Mouse (Mus musculus) MEL (cell line): ENCODE measurements around the gene Nmi.

ENCODE experiments used
- CHD1 ChIP-seq: IDR thresholded peaks from 2 replicates; pipeline ENCODE4 v1.6.1; 2012; ENCODE audit warnings: low read depth, mild to moderate bottlenecking, inconsistent platforms, low read length, improper control_type of control experiment
- CTCF ChIP-seq, 3 experiments: IDR thresholded peaks in 2 of 3; conservative IDR thresholded peaks in 1 of 3; 2 replicates each; pipeline ENCODE4 v1.5.1; 2011 to 2012; ENCODE audit warnings: low read length in 3 of 3, low read depth in 2 of 3, mild to moderate bottlenecking in 2 of 3, improper control_type of control experiment in 1 of 3, inconsistent platforms in 1 of 3, mixed read lengths in 1 of 3, moderate library complexity in 1 of 3; ENCODE audit not compliant: control insufficient read depth in 1 of 3, insufficient read depth in 1 of 3, poor library complexity in 1 of 3, severe bottlenecking in 1 of 3
- ELF1 ChIP-seq: IDR thresholded peaks from 2 replicates; pipeline ENCODE4 v1.6.1; 2014; ENCODE audit warnings: low read depth, mild to moderate bottlenecking, inconsistent platforms, low read length, improper control_type of control experiment, moderate library complexity
- GABPA ChIP-seq: IDR thresholded peaks from 2 replicates; pipeline ENCODE4 v1.6.1; 2012; ENCODE audit warnings: low read depth, mild to moderate bottlenecking, inconsistent platforms, low read length, improper control_type of control experiment, moderate library complexity
- GATA1 ChIP-seq: IDR thresholded peaks from 2 replicates; pipeline ENCODE4 v1.6.1; 2011; ENCODE audit warnings: low read depth, low read length, improper control_type of control experiment
- KAT2A ChIP-seq: conservative IDR thresholded peaks from 2 replicates; pipeline ENCODE4 v1.6.1; 2012; ENCODE audit warnings: low read depth, low read length, improper control_type of control experiment, inconsistent platforms
- MXI1 ChIP-seq: IDR thresholded peaks from 2 replicates; pipeline ENCODE4 v1.6.1; 2011; ENCODE audit warnings: mild to moderate bottlenecking, low read depth, low read length, improper control_type of control experiment
- NRF1 ChIP-seq: IDR thresholded peaks from 2 replicates; pipeline ENCODE4 v1.6.1; 2014; ENCODE audit warnings: low read depth, mild to moderate bottlenecking, inconsistent platforms, low read length, improper control_type of control experiment, moderate library complexity; ENCODE audit not compliant: poor library complexity, insufficient read depth, severe bottlenecking
- POLR2A ChIP-seq, 2 experiments: IDR thresholded peaks; 2 replicates each; pipeline ENCODE4 v1.6.1; 2011 to 2012; ENCODE audit warnings: low read length in 2 of 2, mild to moderate bottlenecking in 2 of 2, control low read depth in 1 of 2, improper control_type of control experiment in 1 of 2, low read depth in 1 of 2, moderate library complexity in 1 of 2; ENCODE audit not compliant: control insufficient read depth in 1 of 2, insufficient read depth in 1 of 2, poor library complexity in 1 of 2
- POLR2AphosphoS5 ChIP-seq: IDR thresholded peaks from 2 replicates; pipeline ENCODE4 v1.6.1; 2012; ENCODE audit warnings: low read depth, borderline replicate concordance, mild to moderate bottlenecking, inconsistent platforms, low read length, moderate library complexity, mixed read lengths
- TAL1 ChIP-seq: IDR thresholded peaks from 2 replicates; pipeline ENCODE4 v1.6.1; 2012; ENCODE audit warnings: mild to moderate bottlenecking, inconsistent platforms, low read length, moderate library complexity, mixed read lengths
- UBTF ChIP-seq: IDR thresholded peaks from 2 replicates; pipeline ENCODE4 v1.6.1; 2012; ENCODE audit warnings: low read depth, mild to moderate bottlenecking, inconsistent platforms, low read length, improper control_type of control experiment, moderate library complexity, borderline replicate concordance; ENCODE audit not compliant: insufficient read depth
- ZNF384 ChIP-seq: IDR thresholded peaks from 2 replicates; pipeline ENCODE4 v1.6.1; 2012; ENCODE audit warnings: low read depth, mild to moderate bottlenecking, inconsistent platforms, low read length, improper control_type of control experiment

DNA sequence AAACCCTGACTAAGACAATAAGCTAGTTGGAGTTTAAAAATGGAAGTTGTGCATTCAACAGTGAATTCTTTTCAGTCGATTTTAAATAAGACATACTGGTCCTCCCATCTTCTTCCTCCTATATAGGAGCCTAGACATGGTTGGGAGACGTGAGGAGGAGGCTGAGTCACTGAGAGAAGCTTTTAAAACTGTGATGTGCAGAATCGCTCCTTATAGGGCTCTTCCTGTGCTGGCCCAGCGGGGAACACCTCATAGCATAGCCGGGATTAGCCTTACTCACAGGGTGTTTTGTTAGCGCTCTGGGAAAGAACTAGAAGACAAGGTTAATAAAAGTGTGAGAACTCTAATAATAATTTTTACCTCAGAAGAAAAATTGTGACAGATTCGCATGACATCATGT lies 26.7 kb upstream of the Nmi start:
- TF ChIP-seq CTCF (IDR thresholded peaks at IDR 0.05 in 2 of 3, conservative IDR thresholded peaks at IDR 0.05 in 1 of 3; ENCODE audit: control insufficient read depth in 1 of 3, insufficient read depth in 1 of 3, low read depth in 2 of 3, low read length in 3 of 3, poor library complexity in 1 of 3, severe bottlenecking in 1 of 3) (no peak), GATA1 (no peak), CHD1 (no peak), POLR2A (IDR thresholded peaks at IDR 0.05; ENCODE audit: control insufficient read depth in 1 of 2, insufficient read depth in 1 of 2, low read depth in 1 of 2, low read length in 2 of 2, poor library complexity in 1 of 2) (no peak), GABPA (no peak), UBTF (no peak), ZNF384 (no peak), NRF1 (no peak), ELF1 (no peak), TAL1 (no peak), MXI1 (no peak), POLR2AphosphoS5 (no peak), KAT2A (no peak)
